In the genomic region with DNA sequence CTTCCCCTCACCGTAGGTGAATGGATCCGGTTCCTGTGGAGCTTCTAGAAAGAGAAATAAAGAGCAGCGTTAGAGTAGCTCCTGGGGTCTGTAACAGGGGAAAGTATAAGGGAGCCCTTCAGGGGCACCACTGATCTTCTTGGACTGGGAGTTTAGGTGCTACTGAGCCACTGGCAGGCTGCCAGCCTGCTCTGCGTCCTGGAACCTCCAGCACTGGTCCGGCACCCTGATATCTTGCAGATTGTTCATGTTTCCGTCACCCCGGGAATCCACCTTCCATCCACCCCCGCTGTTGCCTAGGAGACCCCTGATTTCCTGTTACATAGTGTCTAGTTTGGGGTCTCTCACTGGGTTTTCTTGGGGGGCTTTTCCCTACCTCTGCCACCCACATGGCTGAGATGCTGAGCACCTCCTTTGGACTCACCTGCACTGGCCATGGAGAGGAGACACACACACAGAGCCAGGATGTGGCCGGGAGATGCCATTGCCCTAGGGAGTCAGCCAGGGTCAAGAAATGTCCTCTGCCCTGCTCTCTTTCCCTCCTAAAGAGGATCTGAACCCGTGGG, we compare ENCODE assay signal across 10 mouse cellular contexts. TPM values are rescaled to one million over a fixed set of nuclear protein-coding genes. Genes with fewer than 3 reads are reported as not detected.
DNase-seq lines count a peak whose midpoint lies in the region; ATAC-seq and TF ChIP-seq lines count a peak whose summit lies in the region.
"Had no signal": no experiment of that assay in that cellular context is flagged by ENCODE, and none has a peak within 500 bp of the region (broad histone marks: within the 10 kb centered on the region; RNA-seq: fewer than 3 reads in every experiment).

No protein-coding gene starts in this region.

- H3K4me2 ChIP-seq in heart, embryonic 16.5 days (ENCODE audit: low read depth, low read length): peak overlapping the region; percentile 76
- H3K4me2 ChIP-seq in hindbrain, postnatal 0 days (ENCODE audit: low read depth, low read length): no peak overlapping the region

- H3K27ac ChIP-seq in liver, adult 2 months (replicated peaks; ENCODE audit: insufficient read depth, low read depth, low read length): peak overlapping the region; percentile 98
- H3K27ac ChIP-seq in heart, embryonic 16.5 days (ENCODE audit: low read length): peak overlapping the region; percentile 98
- no peak overlapping the region for H3K27ac ChIP-seq in hindbrain, postnatal 0 days

- DNase-seq in liver, adult 2 months (ENCODE audit: extremely low read depth, low read depth, low spot score): peak; percentile 79
- no peak for DNase-seq in liver
- peak; percentile 61 to 72 for DNase-seq in cerebellum, postnatal 25 days
- DNase-seq in skeletal muscle tissue, adult 2 months (ENCODE audit: low read depth, low spot score): peak; percentile 58
- no peak for DNase-seq in hindbrain, postnatal 0 days (ENCODE audit: low spot score)
- DNase-seq in adipocyte (ENCODE audit: low spot score): no peak
- DNase-seq: kidney, adult 8-10 months had no signal

- peaks cover 3% of the 10 kb centered on the region for H3K36me3 ChIP-seq in liver, adult 2 months (ENCODE audit: control insufficient read depth, insufficient read depth, low read length)
- no peaks in the 10 kb centered on the region for H3K36me3 ChIP-seq in heart, embryonic 16.5 days (ENCODE audit: control insufficient read depth, insufficient read depth)
- no peaks in the 10 kb centered on the region for H3K36me3 ChIP-seq in hindbrain, postnatal 0 days (ENCODE audit: insufficient read depth, low read length)
- H3K36me3 ChIP-seq: G1E had no signal

- TF ChIP-seq POLR2A in liver, adult 2 months (IDR thresholded peaks at IDR 0.05; ENCODE audit: extremely low read depth, insufficient read depth, low read length): 0 out of 2 replicates have a peak, but pooled peaks have one; percentile 6

- H3K9me3 ChIP-seq in heart, embryonic 16.5 days (replicated peaks; ENCODE audit: control insufficient read depth, low read length): no peaks in the 10 kb centered on the region
- H3K9me3 ChIP-seq in hindbrain, postnatal 0 days (ENCODE audit: low read length): no peaks in the 10 kb centered on the region

- peak overlapping the region; percentile 92 for H3K9ac ChIP-seq in liver, adult 2 months (ENCODE audit: low read depth, low read length)
- peak overlapping the region; percentile 84 for H3K9ac ChIP-seq in heart, embryonic 16.5 days (ENCODE audit: low read length)
- no peak overlapping the region for H3K9ac ChIP-seq in hindbrain, postnatal 0 days (replicated peaks; ENCODE audit: low read length)

- peak overlapping the region; percentile 83 for H3K4me3 ChIP-seq in liver, adult 2 months (ENCODE audit: insufficient read depth, low read depth, low read length)
- peak overlapping the region; percentile 57 for H3K4me3 ChIP-seq in heart, embryonic 16.5 days (ENCODE audit: low read length)
- H3K4me3 ChIP-seq in hindbrain, postnatal 0 days (ENCODE audit: low read length): no peak overlapping the region

- no peaks in the 10 kb centered on the region for H3K27me3 ChIP-seq in liver, adult 2 months (ENCODE audit: control insufficient read depth, insufficient read depth, low read length)
- peaks cover 26% of the 10 kb centered on the region for H3K27me3 ChIP-seq in heart, embryonic 16.5 days (ENCODE audit: control insufficient read depth, insufficient read depth, low read length)
- H3K27me3 ChIP-seq in hindbrain, postnatal 0 days (ENCODE audit: insufficient read depth, low read length): peaks cover 11% of the 10 kb centered on the region; the same call in 1 of the 2 replicates

- no peak for ATAC-seq in heart, embryonic 16.5 days (replicated peaks; ENCODE audit: extremely low read depth, insufficient read depth, low FRiP score)
- no peak for ATAC-seq in hindbrain, postnatal 0 days
- ATAC-seq: midbrain, embryonic 16.5 days had no signal

- peaks cover 32% of the 10 kb centered on the region for H3K4me1 ChIP-seq in liver, adult 2 months (ENCODE audit: control insufficient read depth, insufficient read depth, low read length)
- peaks cover 44% of the 10 kb centered on the region for H3K4me1 ChIP-seq in heart, embryonic 16.5 days (ENCODE audit: control insufficient read depth, insufficient read depth, low read length)
- H3K4me1 ChIP-seq in hindbrain, postnatal 0 days (ENCODE audit: insufficient read depth, low read length): peaks cover 22% of the 10 kb centered on the region; the same call in 1 of the 2 replicates

- no peak for TF ChIP-seq CTCF in liver, adult 2 months (IDR thresholded peaks at IDR 0.05; ENCODE audit: low read depth, low read length)
- TF ChIP-seq CTCF in hindbrain, postnatal 0 days (IDR thresholded peaks at IDR 0.05; ENCODE audit: low read depth): no peak

- H3K79me2 ChIP-seq in liver, adult 2 months (ENCODE audit: control insufficient read depth, insufficient read depth, low read length): 0 out of 2 replicates have a peak, but pooled peaks cover 2% of the 10 kb centered on the region

- 24% methylated on average over 10 of the region's 10 CpGs for WGBS in liver, adult 2 months
- 18% methylated on average over 10 of the region's 10 CpGs for WGBS in heart, embryonic 16.5 days
- 29% methylated on average over 10 of the region's 10 CpGs for WGBS in hindbrain, postnatal 0 days

RNA-seq across cellular contexts. Expression of a gene that starts 2.7 kb away (rescaled TPM):
- 0.47 TPM in 1 of 2 replicates, not detected in the other for total RNA-seq in liver, adult 2 months (2014; rRNA removed)
- 0.40 and 0.92 TPM in 2 replicates for polyA plus RNA-seq in liver, adult 2 months (2012; rRNA removed)
- polyA plus RNA-seq in heart, embryonic 16.5 days (2015; fragmentation: Nextera tagmentation; extraction: Ambion mirVana): 1.1 TPM in 2 replicates
- 234 and 282 TPM in 2 replicates for total RNA-seq in hindbrain, postnatal 0 days (2014; rRNA removed)
- 466 and 477 TPM in 2 replicates for polyA plus RNA-seq in hindbrain, postnatal 0 days (2015; fragmentation: Nextera tagmentation; extraction: Ambion mirVana)
- total RNA-seq: G1E had no signal
- polyA plus RNA-seq: G1E had no signal

RNA-seq across cellular contexts. Expression of a gene that starts 3.0 kb away (rescaled TPM):
- total RNA-seq in liver, adult 2 months (2014; rRNA removed): 127 and 154 TPM in 2 replicates
- polyA plus RNA-seq in liver, adult 2 months (2012; rRNA removed): 1,507 and 1,555 TPM in 2 replicates
- polyA plus RNA-seq in heart, embryonic 16.5 days (2015; fragmentation: Nextera tagmentation; extraction: Ambion mirVana): 1,006 and 1,110 TPM in 2 replicates
- 24.0 and 26.5 TPM in 2 replicates for total RNA-seq in hindbrain, postnatal 0 days (2014; rRNA removed)
- polyA plus RNA-seq in hindbrain, postnatal 0 days (2015; fragmentation: Nextera tagmentation; extraction: Ambion mirVana): 129 and 150 TPM in 2 replicates
- total RNA-seq: G1E had no signal
- polyA plus RNA-seq: G1E had no signal

RNA-seq across cellular contexts. Expression of a gene that starts 5.2 kb away (rescaled TPM):
- 0.07 and 0.18 TPM in 2 replicates for total RNA-seq in liver, adult 2 months (2014; rRNA removed)
- 0.04 and 0.09 TPM in 2 replicates for polyA plus RNA-seq in liver, adult 2 months (2012; rRNA removed)
- polyA plus RNA-seq in heart, embryonic 16.5 days (2015; fragmentation: Nextera tagmentation; extraction: Ambion mirVana): 0.09 and 0.11 TPM in 2 replicates
- total RNA-seq in hindbrain, postnatal 0 days (2014; rRNA removed): 1.9 and 5.9 TPM in 2 replicates
- polyA plus RNA-seq in hindbrain, postnatal 0 days (2015; fragmentation: Nextera tagmentation; extraction: Ambion mirVana): 1.2 and 1.3 TPM in 2 replicates
- polyA plus RNA-seq: G1E had no signal

RNA-seq across cellular contexts. Expression of a gene that starts 11.7 kb away (rescaled TPM):
- 3.6 and 3.8 TPM in 2 replicates for total RNA-seq in liver, adult 2 months (2014; rRNA removed)
- 5.4 and 7.8 TPM in 2 replicates for polyA plus RNA-seq in liver, adult 2 months (2012; rRNA removed)
- polyA plus RNA-seq in heart, embryonic 16.5 days (2015; fragmentation: Nextera tagmentation; extraction: Ambion mirVana): 44.7 and 46.7 TPM in 2 replicates
- total RNA-seq in hindbrain, postnatal 0 days (2014; rRNA removed): 15.3 and 22.1 TPM in 2 replicates
- polyA plus RNA-seq in hindbrain, postnatal 0 days (2015; fragmentation: Nextera tagmentation; extraction: Ambion mirVana): 33.3 and 35.3 TPM in 2 replicates

RNA-seq across cellular contexts. Expression of a gene that starts 22.5 kb away (rescaled TPM):
- 0.27 and 0.46 TPM in 2 replicates for total RNA-seq in liver, adult 2 months (2014; rRNA removed)
- polyA plus RNA-seq in liver, adult 2 months (2012; rRNA removed): 0.50 and 0.83 TPM in 2 replicates
- 8.0 and 10.1 TPM in 2 replicates for polyA plus RNA-seq in heart, embryonic 16.5 days (2015; fragmentation: Nextera tagmentation; extraction: Ambion mirVana)
- total RNA-seq in hindbrain, postnatal 0 days (2014; rRNA removed): not detected in 2 replicates
- 1.2 and 1.5 TPM in 2 replicates for polyA plus RNA-seq in hindbrain, postnatal 0 days (2015; fragmentation: Nextera tagmentation; extraction: Ambion mirVana)
- polyA plus RNA-seq: G1E; midbrain, embryonic 16.5 days had no signal

Comparison
In these comparisons a context has a peak if more than half of its experiments do, and no peak if none do; other contexts are left out.
1. DNase-seq: peak in liver, adult 2 months (single experiment), cerebellum, postnatal 25 days (2 of 2) and skeletal muscle tissue, adult 2 months (single experiment); none in liver (single experiment), hindbrain, postnatal 0 days (single experiment) and adipocyte (single experiment).
2. RNA of a gene that starts 2.7 kb away (polyA plus RNA-seq): 466 to 477 TPM in hindbrain, postnatal 0 days; 1.1 TPM in heart, embryonic 16.5 days and 0.40 to 0.92 TPM in liver, adult 2 months; every median in the first group is over 100 times any median in the second.